Mouse (Mus musculus): Measurements from ENCODE around the gene Fam114a2.

Fam114a2 gene

DNA sequence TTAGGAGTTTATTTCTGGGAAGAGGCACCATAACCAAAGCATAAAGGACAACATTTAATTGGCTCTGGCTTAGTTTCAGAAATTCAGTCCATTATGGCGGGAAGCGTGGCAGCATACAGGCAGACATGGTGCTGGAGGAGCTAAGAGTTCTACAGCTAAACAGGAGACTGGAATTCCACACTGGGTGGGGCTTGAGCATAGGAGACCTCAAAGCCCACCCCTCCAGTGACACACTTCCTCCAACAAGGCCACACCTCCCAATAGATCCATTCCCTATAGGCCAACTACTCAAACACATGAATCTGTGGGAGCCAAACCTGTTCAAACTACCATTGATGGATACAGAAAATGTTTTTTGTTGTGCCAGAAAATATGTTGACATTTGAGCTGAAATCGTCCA, 2.8 kb upstream of the Fam114a2 start:
- DNase-seq (ENCODE audit: extremely low spot score, low read depth, low spot score): no peak

DNA sequence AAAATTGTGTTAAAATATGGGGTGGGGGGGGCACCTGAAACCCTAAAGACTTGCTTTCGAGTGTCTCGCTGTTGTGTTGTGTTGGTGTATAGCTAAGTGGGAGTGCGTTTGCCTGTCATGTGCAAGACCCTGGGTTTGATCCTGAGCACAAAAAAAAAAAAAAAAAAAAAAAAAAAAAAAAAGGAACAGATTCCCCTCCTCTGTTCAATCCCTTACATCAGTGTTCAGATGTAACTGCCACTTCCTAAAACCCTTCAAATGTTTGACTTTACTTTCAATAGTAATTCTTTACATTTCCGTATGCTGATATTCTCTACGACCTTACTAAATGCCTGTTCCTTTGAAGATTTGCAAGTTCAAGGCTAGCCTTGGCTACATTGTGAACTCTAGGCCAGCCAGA, 887 bp upstream of the Fam114a2 start:
- DNase-seq (ENCODE audit: extremely low spot score, low read depth, low spot score): no peak

DNA sequence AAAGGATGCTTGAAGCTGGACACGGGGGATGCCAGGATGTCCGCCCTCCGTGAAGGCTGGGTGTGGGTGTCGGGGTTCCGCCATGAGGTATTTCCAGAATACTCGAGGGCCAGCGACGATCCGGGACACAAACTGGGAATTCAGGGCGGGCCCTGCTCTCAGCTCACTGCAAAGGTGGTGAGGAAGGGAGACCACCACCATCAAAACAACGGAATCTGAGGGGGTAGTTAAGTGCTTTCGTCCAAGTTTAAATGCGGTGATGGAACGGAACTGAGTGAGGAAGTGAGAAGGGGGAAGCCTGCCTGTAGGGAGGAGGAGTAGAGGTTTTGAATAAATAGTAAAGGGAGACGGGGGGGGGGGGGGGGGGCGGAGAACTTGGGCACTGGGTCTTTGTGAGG, 333 bp upstream of the Fam114a2 start:
- DNase-seq (ENCODE audit: extremely low spot score, low read depth, low spot score): no peak

DNA sequence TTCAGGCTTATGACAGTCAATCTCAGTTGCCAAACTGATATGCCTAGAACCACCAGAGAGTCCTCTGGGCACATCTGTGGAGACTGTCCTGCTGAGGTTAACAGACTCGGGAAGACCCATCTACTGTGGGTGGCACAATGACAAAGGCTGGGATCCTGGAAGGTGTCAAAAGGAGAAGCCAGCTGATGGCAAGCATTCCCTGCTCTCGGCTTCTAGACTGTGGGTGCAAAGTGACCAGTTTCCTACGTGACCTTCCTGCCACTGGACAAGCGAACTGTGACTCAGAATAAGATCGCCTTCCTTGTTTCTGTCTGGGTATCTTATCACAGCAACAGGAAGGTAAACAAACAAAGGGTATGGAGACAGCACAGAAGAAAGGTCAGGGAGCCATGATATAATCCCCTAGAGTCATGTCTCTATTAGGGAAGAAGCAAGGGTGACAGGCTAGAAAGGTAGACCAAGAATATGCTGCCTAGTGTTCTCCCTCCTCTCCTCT, 1.4 kb downstream of the Fam114a2 start:
- DNase-seq (ENCODE audit: extremely low spot score, low read depth, low spot score): no peak

DNA sequence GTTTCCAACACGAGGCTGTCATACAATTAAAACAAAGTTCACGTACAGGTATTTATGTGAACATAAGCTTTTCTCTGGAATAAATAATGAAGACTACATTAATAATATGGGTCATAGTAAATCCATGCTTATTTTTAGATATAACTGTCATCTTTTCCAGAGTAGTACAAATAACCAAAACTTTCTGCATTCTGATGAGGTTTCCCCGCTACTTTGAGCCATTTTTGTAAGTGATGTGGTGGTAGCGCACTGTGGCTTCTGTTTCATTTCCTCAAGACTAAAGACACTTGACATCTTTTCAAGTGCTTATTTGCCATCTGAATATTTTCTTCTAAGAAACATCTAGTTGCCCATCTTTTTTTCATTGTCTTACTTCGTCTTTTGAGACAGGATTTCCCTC, 3.2 kb downstream of the Fam114a2 start:
- DNase-seq (ENCODE audit: extremely low spot score, low read depth, low spot score): no peak

DNA sequence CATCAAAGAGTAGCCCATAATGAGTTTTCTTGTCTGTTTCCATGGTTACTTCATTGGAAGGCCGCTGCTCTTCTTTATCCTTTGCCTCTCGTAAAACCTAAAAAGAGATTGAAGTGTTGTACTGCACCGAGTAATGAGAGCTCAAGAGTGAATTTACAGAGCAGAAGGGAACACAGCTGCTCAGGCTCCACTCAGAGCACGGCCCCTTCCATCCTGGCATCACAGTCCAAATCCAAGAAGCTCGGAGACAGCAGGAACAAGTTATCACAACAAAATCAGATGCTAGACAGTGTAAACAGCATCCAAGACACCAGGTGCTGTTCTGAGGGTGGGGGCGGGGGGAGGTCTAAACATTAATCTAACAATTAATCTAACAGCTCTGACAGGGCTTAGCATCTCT, 11.5 kb downstream of the Fam114a2 start:
- DNase-seq (ENCODE audit: extremely low spot score, low read depth, low spot score): no peak

- no peak for DNase-seq (ENCODE audit: extremely low spot score, low read depth, low spot score)
These were observed 15.3 kb downstream of the Fam114a2 start for GRCm38 (mm10) chr11:57503155-57503554.

DNA sequence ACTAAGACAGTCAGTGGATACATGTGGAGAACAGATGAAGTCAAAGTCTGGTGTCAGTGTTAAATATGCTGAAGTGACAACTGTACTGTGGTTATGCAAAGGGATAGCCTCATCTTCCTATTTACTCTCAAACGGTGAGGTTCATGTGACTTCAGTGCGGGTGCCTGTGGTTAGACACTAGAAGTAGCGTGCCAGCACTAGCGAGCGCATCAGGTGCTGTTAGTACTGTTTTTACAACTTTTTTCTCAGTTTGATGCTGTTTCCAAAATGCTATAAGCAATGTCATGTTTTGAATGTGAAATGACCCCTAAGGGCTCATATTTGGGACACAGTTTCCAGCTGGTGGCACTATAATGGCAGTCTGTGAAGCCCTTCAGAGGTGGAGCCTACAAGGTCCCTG, 20.2 kb downstream of the Fam114a2 start:
- DNase-seq (ENCODE audit: extremely low spot score, low read depth, low spot score): no peak

- no peak for DNase-seq (ENCODE audit: extremely low spot score, low read depth, low spot score)
These were observed 20.7 kb downstream of the Fam114a2 start for GRCm38 (mm10) chr11:57497701-57498100.

DNA sequence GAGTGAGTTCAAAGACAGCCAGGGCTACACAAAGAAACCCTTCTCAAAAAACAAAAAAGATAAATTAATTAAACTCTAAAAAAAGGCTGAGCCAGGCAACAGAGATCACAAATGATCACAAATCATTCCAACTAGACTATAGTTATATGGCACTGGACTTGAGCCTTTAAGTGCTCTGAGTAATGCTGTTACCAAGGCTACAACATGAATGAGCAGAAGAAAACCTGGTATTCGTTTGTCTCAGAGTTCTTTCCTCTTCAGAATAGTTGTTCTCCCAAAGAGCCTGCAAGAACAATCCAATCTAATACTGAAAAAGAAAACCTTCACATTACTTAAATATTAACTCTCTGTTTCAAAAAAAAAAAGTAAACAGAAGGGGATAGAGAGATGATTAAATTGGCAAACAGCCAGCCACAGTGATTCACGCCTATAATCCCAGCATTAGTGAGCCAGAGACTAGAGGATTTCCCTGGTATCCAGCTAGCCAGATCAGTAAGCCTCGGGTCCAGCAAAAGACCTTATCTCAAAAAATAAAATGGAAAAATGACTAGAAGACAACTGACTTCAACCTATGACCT, 21.9 kb downstream of the Fam114a2 start:
- no peak for DNase-seq (ENCODE audit: extremely low spot score, low read depth, low spot score)

DNA sequence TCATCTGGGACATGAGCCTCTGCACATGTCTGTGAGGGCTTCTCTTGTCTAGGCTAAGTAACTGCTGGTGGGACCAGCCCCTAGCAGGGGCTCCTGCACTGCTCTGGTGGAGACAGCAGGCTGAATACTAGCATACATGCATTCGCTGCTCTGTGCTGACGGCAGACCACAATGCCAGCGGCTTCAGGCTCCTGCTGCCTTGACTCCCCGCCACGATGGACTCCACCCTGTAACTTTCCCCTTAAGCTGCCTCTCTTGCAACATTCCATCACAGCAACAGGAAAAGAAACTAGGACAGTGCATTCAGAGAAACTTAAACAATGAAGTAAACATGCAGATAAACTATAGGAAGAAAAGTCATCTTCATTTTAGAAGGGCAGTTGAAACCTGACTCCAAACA, 30.0 kb downstream of the Fam114a2 start:
- DNase-seq (ENCODE audit: extremely low spot score, low read depth, low spot score): no peak

DNA sequence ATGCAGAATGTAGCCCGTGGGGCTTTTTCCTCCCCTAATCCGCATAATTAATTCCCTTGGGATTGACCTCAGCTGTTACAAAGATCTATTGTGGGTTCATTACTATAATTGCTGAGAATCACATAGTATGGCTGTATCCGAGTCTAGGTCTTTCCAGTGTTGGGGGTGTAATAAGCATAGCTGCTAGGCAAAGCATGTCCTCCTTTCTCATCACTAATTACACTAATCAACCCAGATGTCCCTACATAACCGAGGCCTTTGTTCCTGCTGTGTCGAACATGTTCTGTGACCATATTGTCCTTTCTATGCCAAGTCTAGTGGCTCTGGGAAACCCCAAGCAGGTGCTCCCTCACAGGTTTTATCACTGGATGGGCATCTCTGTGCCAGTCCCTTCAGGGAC, 40.3 kb downstream of the Fam114a2 start:
- no peak for DNase-seq (ENCODE audit: extremely low spot score, low read depth, low spot score)

GRCm38 (mm10) chr11:57475119-57475518, 43.3 kb downstream of the Fam114a2 start:
- no peak for DNase-seq (ENCODE audit: extremely low spot score, low read depth, low spot score)

DNA sequence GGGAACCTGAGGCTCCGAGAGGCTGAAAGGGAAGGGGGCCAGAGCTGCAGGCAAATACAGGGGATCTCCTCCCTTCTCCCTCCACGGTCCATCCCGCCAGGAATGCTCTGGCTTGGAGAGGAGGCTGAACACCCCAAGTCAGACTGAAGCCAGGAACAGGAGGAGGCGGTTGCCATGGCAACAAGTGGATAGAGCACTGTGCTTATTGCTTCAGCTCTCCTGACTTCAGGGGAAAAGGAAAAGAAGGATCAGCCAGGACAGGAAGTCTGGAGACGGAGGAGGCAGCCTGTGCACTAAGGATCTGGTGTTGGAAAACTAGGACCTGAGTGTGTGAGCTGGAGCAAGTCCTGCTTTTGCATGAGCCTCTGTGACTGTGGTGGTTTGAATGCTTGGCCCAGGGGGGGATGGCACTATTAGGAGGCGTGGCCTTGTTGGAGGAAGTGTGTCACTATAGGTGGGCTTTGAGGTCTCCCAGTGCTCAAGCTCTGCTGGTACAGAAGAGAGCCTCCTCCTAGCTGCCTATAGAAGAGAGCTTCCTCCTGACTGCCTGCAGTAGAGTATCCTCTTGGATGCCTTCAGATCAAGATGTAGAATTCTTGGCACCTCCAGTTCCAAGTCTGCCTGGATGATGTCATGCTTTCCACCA, 44.0 kb downstream of the Fam114a2 start:
- no peak for DNase-seq (ENCODE audit: extremely low spot score, low read depth, low spot score)

GRCm38 (mm10) chr11:57470979-57471378, 47.4 kb downstream of the Fam114a2 start:
- DNase-seq (ENCODE audit: extremely low spot score, low read depth, low spot score): no peak

DNA sequence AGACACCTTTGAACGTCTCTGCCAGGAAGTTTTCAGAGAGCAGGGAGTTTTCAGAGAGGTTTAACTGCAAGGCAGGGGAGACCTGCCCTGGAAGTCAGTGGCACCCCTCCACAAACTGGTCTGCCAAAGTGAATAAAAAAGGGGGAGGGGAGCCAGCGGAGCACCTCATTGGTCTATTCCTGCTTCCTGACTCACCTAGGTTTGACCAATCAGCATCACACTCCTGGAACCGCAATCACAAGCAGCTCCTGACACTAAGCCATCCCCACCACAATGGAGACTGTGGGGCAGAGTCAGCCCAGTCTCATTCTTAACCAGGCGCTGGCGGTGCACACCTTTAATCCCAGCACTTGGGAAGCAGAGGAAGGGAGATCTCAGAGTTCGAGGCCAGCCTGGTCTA, 48.4 kb downstream of the Fam114a2 start:
- no peak for DNase-seq (ENCODE audit: extremely low spot score, low read depth, low spot score)

GRCm38 (mm10) chr11:57468706-57469105, 49.7 kb downstream of the Fam114a2 start:
- no peak for DNase-seq (ENCODE audit: extremely low spot score, low read depth, low spot score)

DNA sequence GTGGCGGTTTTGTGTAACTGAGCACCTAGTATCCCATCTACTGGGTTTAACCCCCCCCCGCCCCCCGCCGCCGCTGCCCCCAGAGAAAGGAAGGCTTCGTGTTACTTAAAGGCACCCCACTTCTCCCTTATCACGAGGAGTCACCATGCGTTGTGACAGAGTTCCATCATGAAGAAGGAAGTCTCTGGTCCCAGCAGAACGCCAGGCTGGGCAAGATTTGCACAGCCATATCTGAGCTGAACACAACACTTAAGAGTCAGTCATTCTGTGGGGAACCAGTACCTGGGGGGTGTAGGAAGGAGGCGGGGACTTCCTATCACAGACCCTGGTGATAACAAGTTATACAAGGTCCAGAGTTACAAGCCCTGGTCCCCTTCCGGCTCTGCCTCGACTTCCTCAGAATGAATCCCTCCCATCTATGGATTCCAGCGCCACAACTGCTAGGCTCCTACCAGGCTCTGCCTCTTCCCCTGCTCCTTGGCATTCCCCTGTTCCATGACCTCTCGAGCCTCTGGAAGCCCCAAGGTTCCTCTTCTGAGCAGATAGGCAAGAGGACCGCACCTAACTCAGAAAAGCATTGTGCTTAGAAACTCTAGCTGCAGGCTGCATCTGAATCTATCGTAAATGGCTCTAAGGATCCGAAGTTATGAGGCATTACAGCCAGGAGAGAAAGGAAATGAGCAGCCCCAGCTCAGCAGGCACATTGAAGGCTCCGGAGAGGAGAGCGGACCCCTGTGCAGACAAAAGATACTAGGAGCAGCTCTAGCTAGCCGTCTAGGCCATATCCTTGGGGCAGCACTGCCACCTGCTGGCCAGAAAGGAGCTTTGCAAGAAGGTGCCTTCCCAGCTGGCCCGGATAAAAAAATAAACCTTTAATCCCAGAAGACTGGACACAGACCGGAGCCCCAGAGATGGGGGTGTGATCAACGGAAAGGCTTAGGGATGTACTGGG, 51.0 kb downstream of the Fam114a2 start:
- DNase-seq (ENCODE audit: extremely low spot score, low read depth, low spot score): no peak

- no peak for DNase-seq (ENCODE audit: extremely low spot score, low read depth, low spot score)
These were observed 52.6 kb downstream of the Fam114a2 start for GRCm38 (mm10) chr11:57465844-57466243.

DNA sequence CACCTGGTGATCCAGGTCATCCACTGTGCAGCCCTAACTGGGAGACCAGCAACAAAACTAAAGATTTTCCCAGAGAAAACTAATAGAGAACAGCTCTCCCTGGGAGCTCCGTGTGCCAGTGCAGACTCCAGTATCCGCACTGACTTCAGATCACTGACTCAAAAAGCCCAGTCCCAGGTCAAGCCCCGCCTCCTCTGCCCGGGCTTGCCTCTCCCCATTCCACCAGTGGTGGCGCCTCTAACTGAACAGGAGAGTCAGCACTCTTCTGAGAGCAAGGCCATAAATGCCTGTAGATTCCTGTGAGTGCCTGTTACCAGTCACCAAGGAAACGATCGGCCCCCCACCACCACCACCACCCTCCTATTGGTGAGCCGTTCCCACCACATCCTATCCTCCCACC, 53.4 kb downstream of the Fam114a2 start:
- DNase-seq (ENCODE audit: extremely low spot score, low read depth, low spot score): no peak

- no peak for DNase-seq (ENCODE audit: extremely low spot score, low read depth, low spot score)
These were observed 58.7 kb downstream of the Fam114a2 start for GRCm38 (mm10) chr11:57459759-57460158.

GRCm38 (mm10) chr11:57454421-57454820, 64.0 kb downstream of the Fam114a2 start:
- DNase-seq (ENCODE audit: extremely low spot score, low read depth, low spot score): no peak
